Mouse (Mus musculus) fibroblast of lung, adult 2 months (primary cell): ENCODE results near the gene Ptgfrn.
A peak's percentile ranks its signal among the peaks of the same experiment; 100 is the strongest.

Source experiments
- DNase-seq: peaks from one replicate; pipeline ENCODE4 v3.0.0-alpha.2; 2011; ENCODE audit warnings: low read depth

Gene Ptgfrn

DNA sequence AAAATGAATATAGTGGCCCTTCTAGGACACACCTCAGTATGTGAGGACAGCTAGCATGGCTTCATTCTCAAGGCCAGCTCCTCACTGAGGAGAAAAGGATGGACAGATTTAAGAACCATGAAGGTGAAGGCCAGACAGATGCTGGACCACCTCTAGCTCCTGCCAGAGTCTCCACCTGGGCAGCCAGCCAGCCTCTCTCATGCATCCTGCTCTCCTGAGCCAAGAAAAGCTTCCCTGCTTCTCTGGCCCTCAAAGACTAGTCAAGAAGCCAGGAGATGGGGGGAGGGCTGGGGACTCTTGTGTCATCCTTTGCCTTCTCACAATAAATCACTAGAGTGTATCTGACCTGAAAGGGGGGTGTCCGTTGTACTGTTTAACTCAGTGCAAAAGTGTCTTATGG lies 31.7 kb downstream of the Ptgfrn start:
- DNase-seq: no peak

- DNase-seq: no peak
Measured at GRCm38 (mm10) chr3:101077710-101078100, 32.4 kb downstream of the Ptgfrn start.

GRCm38 (mm10) chr3:101076966-101077709 lies 32.9 kb downstream of the Ptgfrn start:
- no peak for DNase-seq

DNA sequence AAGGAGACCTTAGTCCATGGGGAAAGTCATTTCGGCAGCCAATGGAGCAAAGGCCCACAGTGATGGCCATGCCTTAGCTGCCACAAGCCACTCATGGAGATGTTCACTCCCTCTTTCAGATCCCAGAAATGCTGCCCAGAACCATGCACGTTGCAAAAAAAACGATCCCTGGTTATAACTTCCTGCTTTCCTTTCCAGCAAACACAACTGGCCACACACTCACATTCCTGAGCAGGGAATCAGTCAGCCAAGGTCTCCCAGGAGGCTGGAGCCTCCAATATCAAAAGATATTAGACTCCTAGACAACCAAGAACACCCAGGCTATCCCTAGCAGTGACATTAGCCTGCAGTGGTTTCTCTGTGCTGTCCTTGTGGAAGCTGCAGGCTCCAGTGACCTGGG lies 34.2 kb downstream of the Ptgfrn start:
- no peak for DNase-seq

DNA sequence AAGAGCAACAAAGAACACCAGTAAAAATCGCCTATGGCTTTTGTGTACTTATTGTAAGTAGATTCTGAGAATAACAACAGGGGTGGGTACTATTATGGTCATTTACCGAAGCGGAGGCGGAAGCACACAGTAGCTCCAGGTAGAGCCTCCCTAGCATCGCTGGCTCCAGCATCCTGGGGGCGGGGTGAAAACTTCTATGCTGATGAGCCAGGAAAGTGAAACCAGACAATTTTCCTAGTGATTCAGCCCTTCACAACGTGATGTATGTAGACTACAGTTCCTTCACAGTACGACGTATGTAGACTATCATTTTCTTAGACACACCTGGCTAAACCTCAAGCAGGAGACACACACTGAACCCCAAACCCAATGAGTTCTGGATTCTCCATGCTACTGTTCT lies 36.7 kb downstream of the Ptgfrn start:
- DNase-seq: no peak

DNA sequence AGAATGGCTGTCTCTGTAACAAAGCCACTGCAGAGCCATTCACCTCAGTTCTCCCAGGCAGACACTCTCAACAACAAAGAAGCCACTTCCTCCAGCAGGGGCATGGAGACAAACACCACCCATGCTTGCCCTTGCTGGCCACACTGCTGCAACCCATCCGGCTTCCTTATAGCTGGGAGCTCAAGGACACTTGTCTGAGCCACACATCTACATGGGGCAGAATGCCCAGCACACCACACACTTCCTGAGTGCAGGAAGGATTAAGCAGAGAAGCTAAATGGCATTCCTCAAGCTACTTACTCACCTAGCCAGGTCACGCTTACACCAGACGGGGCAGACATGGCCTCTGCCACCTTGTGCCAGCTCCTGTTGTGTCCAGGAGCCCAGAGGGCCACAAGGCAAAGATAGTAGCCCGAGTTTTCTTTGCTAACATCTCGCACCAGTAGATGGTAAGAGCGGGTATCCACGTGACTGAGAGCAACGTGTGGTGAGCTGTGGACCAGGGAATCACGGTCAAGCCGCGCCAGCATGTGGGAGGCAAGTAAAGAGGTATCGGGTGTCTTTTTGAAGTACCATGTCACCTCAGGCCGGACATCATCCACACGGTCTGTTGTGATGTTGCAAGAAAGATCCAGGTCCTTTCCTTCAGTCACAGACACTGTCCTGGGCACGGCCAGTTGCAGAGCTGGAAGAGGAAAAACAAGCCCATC lies 37.4 kb downstream of the Ptgfrn start:
- no peak for DNase-seq

DNA sequence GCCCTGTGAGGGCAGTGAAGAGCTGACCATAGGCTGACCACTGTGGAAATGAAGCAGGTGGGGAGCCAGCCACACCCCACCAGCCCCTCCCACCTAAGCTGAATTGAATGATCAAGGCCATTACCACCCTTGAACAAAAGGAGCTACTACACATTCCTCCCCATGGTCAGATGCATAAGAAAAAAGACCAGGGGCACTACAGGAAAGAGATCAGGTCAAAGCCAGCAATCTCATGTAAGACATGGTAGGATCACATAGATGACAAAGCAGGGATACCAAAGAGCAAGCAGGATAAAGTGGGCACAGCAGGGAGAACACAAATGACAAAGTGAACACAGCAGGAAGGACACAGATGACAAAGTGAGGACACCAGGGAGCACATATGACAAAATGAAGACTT lies 38.5 kb downstream of the Ptgfrn start:
- no peak for DNase-seq

DNA sequence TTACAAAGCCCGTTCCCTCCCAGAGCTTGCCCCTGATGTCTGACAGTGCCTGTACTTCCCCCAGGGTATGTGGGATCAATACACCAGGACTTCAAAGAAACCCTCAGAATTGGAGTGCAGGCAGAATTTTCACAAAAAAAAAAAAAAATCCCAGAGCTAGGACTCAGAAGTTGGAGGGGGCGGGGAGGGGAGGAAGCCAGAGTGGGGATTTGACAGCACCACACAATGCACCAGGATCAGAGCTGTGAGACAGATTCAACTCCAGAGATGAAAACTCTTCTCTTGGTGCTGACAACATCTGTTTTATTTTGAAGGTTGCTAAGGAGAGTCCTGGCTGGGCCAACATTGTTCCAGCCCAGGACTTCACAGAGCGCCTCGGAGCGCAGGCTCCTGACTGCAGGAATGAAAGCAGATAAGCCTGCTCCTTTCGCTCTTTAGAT lies 39.3 kb downstream of the Ptgfrn start:
- DNase-seq: no peak

- DNase-seq: peak; percentile 96
Measured at GRCm38 (mm10) chr3:101070230-101070795, 39.8 kb downstream of the Ptgfrn start.

DNA sequence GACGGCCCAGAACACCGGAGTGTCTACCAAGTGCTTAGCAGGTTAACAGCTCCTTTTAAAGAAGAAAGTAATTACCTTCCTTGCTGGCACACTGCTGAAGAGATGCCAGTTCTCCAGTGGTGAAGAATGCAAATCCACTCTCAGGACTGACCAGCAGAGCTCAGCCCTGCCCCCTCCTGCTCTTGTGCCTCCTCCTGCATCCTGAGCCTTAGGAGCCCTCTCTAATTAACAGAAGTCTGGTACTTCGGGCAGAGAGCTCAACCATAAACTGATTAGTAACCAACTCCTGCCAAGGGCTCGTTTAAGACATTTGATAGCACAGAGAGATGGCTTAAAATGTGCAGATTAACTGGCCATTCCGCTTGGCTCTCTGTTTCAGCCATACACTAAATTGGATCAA lies 41.4 kb downstream of the Ptgfrn start:
- no peak for DNase-seq

DNA sequence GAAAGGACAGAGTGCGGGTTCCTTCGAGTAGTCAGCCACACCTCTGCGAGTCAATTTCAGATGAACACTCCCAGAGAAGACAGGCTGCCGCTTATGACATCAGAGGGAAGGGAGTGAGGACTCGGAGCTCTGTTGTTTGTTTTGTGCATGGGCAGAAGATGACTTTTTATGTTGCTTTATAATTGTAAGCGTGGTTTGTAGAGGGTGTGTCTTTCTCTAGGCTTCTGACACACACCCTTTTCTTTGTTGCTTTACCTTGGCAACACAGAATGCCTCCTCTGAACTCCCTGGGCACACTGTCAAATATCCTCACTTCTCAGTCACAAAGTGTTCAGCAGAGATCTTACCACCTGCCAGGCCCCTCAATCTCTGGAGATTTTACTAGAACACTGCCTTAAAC lies 43.9 kb downstream of the Ptgfrn start:
- no peak for DNase-seq

DNA sequence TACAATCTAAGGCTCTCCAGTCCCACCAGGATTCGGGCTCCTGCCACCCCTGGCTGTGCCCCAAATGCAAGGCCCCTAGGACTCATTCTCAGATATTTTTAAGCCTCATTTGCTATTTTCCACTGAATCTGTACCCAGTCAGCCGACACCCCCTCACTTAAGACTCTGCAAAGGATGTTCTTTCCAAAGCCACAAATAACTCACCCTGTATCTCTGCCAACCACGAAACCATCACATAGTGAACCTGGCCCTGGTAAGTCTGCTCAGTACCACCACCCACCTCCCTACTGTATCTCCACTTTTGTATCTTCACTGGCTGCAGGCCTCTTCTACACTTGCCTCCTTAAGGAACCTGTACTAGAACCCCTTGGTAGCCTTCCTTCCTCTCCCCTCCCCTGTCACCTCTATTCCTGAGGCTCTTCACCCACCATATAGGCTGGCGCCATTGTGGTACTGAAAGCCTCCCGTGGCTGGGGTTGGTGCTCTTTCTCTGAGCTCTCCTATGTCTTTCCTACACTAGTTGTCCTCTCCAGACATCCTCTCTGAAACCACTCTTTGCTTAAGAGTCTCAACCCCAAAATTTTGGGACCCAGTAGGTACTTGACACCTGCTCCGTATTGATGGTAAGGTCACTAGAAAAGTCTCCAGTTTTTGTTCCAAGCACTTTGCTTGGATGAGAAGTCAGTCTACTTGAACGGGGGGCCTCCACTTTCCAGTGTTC lies 48.1 kb downstream of the Ptgfrn start:
- no peak for DNase-seq

GRCm38 (mm10) chr3:101059214-101059613 lies 50.9 kb downstream of the Ptgfrn start:
- DNase-seq: no peak

GRCm38 (mm10) chr3:101058203-101058602 lies 51.9 kb downstream of the Ptgfrn start:
- DNase-seq: no peak

DNA sequence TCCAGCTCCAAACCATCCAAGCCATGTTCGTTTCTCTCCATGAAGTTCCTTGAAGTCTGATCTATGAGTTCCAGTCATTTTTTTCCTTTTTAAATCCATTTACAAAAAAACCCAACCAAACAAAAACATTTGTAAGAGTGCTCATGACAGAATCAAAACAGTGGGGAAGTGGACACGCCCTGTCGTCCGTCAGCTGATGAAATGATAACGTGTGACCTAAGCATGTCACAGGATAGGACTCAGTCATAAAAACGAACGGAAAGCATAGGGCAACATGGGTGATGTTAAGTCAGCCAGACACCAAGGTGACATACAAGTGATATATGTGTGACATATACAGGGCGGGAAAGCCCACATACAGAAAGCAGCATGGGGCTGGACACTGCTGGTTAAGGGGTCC lies 54.9 kb downstream of the Ptgfrn start:
- DNase-seq: no peak

DNA sequence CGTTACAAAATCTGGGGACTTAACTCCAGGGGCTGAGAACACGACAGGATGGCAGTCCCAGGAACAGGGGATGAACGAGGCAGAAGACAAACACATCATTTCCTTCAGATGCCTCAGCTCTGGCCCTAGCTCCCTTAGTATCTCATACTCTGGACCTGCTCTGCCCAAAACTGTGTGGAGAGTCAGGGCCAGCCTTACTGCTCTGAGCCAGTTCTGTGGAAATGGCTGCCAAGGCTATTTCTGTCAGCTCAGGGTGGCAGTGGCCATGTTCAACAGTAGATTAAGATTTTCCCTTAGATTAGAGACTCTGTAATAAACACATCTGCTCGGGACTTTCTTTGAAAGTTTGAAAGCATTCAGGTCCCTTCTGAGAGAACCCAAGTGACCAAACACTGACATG lies 58.5 kb downstream of the Ptgfrn start:
- DNase-seq: no peak

GRCm38 (mm10) chr3:101049997-101050396 lies 60.1 kb downstream of the Ptgfrn start:
- DNase-seq: no peak

DNA sequence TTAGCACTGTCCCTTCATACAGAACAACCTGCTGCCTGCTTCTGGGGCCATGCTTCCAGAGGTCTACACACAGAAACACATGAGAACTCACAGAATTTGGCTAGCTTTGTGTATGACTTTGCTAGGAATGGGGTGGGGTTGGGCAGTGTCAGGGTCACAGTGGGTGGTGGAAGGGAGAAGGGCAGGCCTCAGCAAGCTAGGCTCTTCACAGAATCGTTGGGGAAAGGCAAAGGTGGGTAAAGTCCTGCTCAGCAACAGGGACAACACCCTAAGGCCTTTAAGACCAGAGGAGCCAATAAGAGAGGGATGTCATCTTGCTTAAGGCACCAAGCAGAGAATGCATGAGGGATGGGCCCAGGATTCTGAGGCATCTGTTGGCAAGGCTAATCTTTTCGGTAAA lies 61.3 kb downstream of the Ptgfrn start:
- no peak for DNase-seq

DNA sequence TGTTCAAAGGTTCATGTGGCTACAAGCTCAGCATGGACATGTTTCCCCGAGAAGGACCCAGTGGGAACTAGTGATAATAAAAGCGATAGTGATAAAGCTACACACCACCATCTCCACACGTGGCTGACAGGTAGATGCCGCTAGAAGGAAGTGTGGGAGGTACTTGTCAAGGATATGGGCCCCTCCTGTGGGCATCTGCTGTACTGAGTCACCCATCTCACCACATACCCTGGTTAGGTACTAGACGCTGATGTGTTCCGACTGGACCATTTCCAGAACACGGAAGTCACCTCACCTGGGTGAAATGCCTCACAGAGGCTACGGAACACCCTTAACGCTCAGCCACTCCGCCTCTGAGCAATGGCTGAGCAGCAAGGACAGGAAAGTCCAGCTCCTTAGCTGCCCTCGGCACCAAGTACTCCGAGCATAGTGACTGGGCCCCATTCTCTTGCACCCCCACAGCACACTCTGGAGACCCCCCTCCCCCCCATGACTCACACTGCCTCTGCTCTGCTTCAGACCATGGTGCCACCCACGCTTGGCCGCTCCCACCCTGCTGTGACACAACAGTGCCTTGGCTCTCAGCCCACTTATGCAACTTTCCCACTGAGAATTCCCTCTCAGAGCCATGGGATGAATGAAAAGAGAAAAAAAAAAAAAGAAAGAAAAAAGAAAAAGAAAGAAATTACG lies 62.3 kb downstream of the Ptgfrn start:
- DNase-seq: peak; percentile 76

DNA sequence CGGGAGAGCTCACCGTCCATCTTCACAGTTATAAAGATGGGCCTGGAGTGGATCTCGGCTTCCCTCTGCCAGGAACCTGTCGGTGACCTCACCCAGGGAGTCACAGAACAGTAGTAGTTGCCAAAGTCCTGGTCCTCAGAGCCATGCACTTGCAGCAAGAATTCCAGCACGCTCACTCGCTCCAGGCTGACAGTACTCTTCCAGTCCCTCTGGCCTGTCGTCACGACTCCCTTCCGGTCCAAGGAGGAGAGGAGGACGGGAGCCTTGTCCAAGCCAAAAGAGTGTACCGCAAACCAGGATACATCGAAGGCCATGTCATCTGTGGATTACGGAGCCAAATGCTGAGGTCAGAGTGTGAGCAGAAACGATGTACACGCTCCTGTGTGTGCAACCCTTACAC lies 64.6 kb downstream of the Ptgfrn start:
- DNase-seq: no peak

- DNase-seq: no peak
Measured at GRCm38 (mm10) chr3:101044686-101045085, 65.4 kb downstream of the Ptgfrn start.

DNA sequence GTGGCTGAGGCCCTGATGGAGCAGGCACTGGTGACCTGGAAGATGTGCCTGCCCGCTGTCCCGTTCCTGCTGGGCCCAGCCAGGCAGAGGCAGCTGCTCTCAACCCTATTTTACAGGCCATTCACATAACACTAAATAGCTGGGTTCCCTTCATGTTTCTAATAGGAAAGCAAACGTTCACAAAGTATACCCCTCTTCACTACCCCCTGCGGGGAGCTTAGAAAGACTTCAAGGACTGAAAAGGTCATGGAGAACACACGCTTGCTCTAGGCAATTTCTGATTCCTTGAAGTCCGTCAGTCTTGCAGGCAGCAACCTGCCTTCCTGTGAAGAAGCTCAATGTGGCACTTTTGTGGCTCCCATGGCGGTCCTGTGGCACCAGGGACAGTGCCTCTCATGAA lies 68.1 kb downstream of the Ptgfrn start:
- no peak for DNase-seq
